Mouse (Mus musculus) E14TG2a.4 (cell line): ENCODE data around the gene Spic.

ENCODE experiments used
- CTCF ChIP-seq: conservative IDR thresholded peaks from 2 replicates; pipeline ENCODE4 v1.5.1; 2014; ENCODE audit warnings: low read length
- NANOG ChIP-seq: IDR thresholded peaks from 2 replicates; pipeline ENCODE4 v1.6.1; 2014; ENCODE audit warnings: borderline replicate concordance, low read length, mixed read lengths

DNA sequence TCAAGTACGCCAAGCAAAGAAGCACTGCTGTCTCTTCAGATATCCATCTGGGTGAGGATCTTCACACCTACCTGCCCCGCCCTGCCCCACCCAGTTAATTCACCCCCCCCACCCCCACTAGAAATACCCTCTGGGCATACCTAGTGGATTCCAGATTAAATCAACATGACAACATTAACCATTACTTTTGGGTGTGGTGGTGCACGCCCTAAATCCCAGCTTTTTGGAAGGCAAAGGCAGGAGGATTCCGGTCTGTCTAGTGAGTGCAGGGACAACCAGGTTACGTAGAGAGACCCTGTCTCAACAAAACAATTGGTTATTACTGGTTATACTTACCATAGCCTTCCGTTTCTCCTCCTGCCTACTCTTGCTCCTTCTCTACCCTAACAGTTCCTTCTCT, 12.7 kb downstream of the Spic start:
- no peak for TF ChIP-seq CTCF
- TF ChIP-seq NANOG, result no peak
